Mouse (Mus musculus) myocyte (in vitro differentiated cells): ENCODE measurements around the gene Lxn. TPM values are rescaled to one million over a fixed set of nuclear protein-coding genes. Genes with fewer than 3 reads are reported as not detected.

Experiments
- H3K27me3 ChIP-seq: one replicate; pipeline ENCODE4 v1.6.1; 2011; ENCODE audit not compliant: control insufficient read depth, insufficient read depth, insufficient read length
- H3K36me3 ChIP-seq: one replicate; pipeline ENCODE4 v1.6.1; 2011; ENCODE audit not compliant: control insufficient read depth, insufficient read depth
- H3K4me2 ChIP-seq: one replicate; pipeline ENCODE4 v1.6.1; 2011; ENCODE audit warnings: low read depth, control low read depth
- H3K4me3 ChIP-seq: one replicate; pipeline ENCODE4 v1.5.1; 2011; ENCODE audit warnings: mild to moderate bottlenecking, control low read depth, moderate library complexity
- H3K79me2 ChIP-seq: one replicate; pipeline ENCODE4 v1.6.1; 2011; ENCODE audit not compliant: control insufficient read depth, insufficient read depth
- H3ac ChIP-seq: one replicate; pipeline ENCODE4 v1.6.1; 2011; ENCODE audit not compliant: control insufficient read depth, insufficient read length
- CEBPB ChIP-seq: IDR thresholded peaks from 2 replicates; pipeline ENCODE4 v1.6.1; 2011; ENCODE audit warnings: mild to moderate bottlenecking, moderate library complexity; ENCODE audit not compliant: poor library complexity, insufficient read depth, severe bottlenecking
- E2F4 ChIP-seq: IDR thresholded peaks from one replicate; pipeline ENCODE4 v1.6.1; 2011; ENCODE audit warnings: mild to moderate bottlenecking, control low read depth, moderate library complexity; ENCODE audit not compliant: insufficient read depth
- MAX ChIP-seq: IDR thresholded peaks from one replicate; pipeline ENCODE4 v1.6.1; 2011; ENCODE audit warnings: low read depth, mild to moderate bottlenecking, control low read depth
- MYOD1 ChIP-seq, 3 experiments: IDR thresholded peaks; one replicate each; pipeline ENCODE4 v1.6.1; 2011; ENCODE audit warnings: control low read depth in 2 of 3, low read depth in 2 of 3, mild to moderate bottlenecking in 2 of 3, moderate library complexity in 1 of 3; ENCODE audit not compliant: insufficient read length in 2 of 3, control insufficient read depth in 1 of 3
- MYOG ChIP-seq, 3 experiments: IDR thresholded peaks; one replicate each; pipeline ENCODE4 v1.6.1; 2011; ENCODE audit warnings: control low read depth in 2 of 3, low read depth in 2 of 3, mild to moderate bottlenecking in 2 of 3; ENCODE audit not compliant: insufficient read length in 2 of 3, control insufficient read depth in 1 of 3, insufficient read depth in 1 of 3
- POLR2A ChIP-seq: IDR thresholded peaks from one replicate; pipeline ENCODE4 v1.6.1; 2011; ENCODE audit warnings: low read depth, mild to moderate bottlenecking, control low read depth, moderate library complexity; ENCODE audit not compliant: insufficient read length
- POLR2AphosphoS2 ChIP-seq: IDR thresholded peaks from one replicate; pipeline ENCODE4 v1.6.1; 2011; ENCODE audit warnings: low read depth, control low read depth; ENCODE audit not compliant: insufficient read length
- REST ChIP-seq: IDR thresholded peaks from one replicate; pipeline ENCODE4 v1.6.1; 2011; ENCODE audit warnings: mild to moderate bottlenecking, control low read depth, moderate library complexity; ENCODE audit not compliant: insufficient read depth, insufficient read length
- SRF ChIP-seq: IDR thresholded peaks from one replicate; pipeline ENCODE4 v1.6.1; 2011; ENCODE audit warnings: low read depth; ENCODE audit not compliant: control insufficient read depth, insufficient read length
- TCF12 ChIP-seq: IDR thresholded peaks from one replicate; pipeline ENCODE4 v1.6.1; 2011; ENCODE audit warnings: mild to moderate bottlenecking, control low read depth; ENCODE audit not compliant: poor library complexity, insufficient read depth, severe bottlenecking
- TCF3 ChIP-seq: IDR thresholded peaks from one replicate; pipeline ENCODE4 v1.6.1; 2011; ENCODE audit warnings: low read depth, control low read depth; ENCODE audit not compliant: insufficient read length
- USF1 ChIP-seq: IDR thresholded peaks from one replicate; pipeline ENCODE4 v1.6.1; 2011; ENCODE audit warnings: low read depth, mild to moderate bottlenecking, control low read depth, moderate library complexity
- polyA plus RNA-seq: library from polyadenylated mRNA; unstranded; fragments of >200 nt; fragmentation: generic; extraction: Trizol; gene quantifications from one replicate; pipeline ENCODE4 v1.2.1, GENCODE M21; 2012; ENCODE audit warnings: missing spikeins

Gene Lxn
- polyA plus RNA-seq: 14.5 TPM

GRCm38 (mm10) chr3:67463450-67464372, at the start of gene Lxn:
Gene Lxn, minus strand, starts transcription at chr3:67463926.
- Histone ChIP-seq H3K4me3 (peak within 1 kb of the TSS; percentile 32), H3K79me2 (no peaks in the 10 kb centered on the region), H3K27me3 (no peaks in the 10 kb centered on the region), H3K4me2 (peak within 1 kb of the TSS; percentile 80), H3K36me3 (peaks cover 17% of the 10 kb centered on the region), H3ac (peak within 1 kb of the TSS; percentile 27)
- TF ChIP-seq TCF3 (no peak), POLR2AphosphoS2 (peak; percentile 77), POLR2A (peak; percentile 83), TCF12 (no peak)

- H3K27me3 ChIP-seq: peaks cover 20% of the 10 kb centered on the region
- no peak overlapping the region for H3K4me2 ChIP-seq
- no peak overlapping the region for H3K4me3 ChIP-seq
- no peak overlapping the region for H3ac ChIP-seq
- TF ChIP-seq MYOG (IDR thresholded peaks at IDR 0.05; ENCODE audit: control insufficient read depth in 1 of 3, insufficient read depth in 1 of 3, insufficient read length in 2 of 3, low read depth in 2 of 3) (no peak), SRF (no peak), POLR2AphosphoS2 (no peak), TCF3 (no peak), CEBPB (no peak), MYOD1 (IDR thresholded peaks at IDR 0.05; ENCODE audit: control insufficient read depth in 1 of 3, insufficient read length in 2 of 3, low read depth in 2 of 3) (no peak), REST (no peak), TCF12 (no peak), E2F4 (no peak)
- H3K79me2 ChIP-seq: no peaks in the 10 kb centered on the region
- H3K36me3 ChIP-seq: no peaks in the 10 kb centered on the region
These were observed 49.1 kb upstream of the Lxn start for GRCm38 (mm10) chr3:67512807-67513206.

GRCm38 (mm10) chr3:67508216-67508892, 44.6 kb upstream of the Lxn start:
- Histone ChIP-seq H3ac (no peak overlapping the region), H3K4me2 (no peak overlapping the region), H3K36me3 (no peaks in the 10 kb centered on the region), H3K79me2 (no peaks in the 10 kb centered on the region), H3K4me3 (no peak overlapping the region), H3K27me3 (no peaks in the 10 kb centered on the region)
- no peak for TF ChIP-seq POLR2A
- no peak for TF ChIP-seq MYOD1 (IDR thresholded peaks at IDR 0.05; ENCODE audit: control insufficient read depth in 1 of 3, insufficient read length in 2 of 3, low read depth in 2 of 3)
- TF ChIP-seq POLR2AphosphoS2: no peak
- no peak for TF ChIP-seq MAX
- no peak for TF ChIP-seq SRF
- no peak for TF ChIP-seq REST

GRCm38 (mm10) chr3:67505286-67505685, 41.6 kb upstream of the Lxn start:
- H3K27me3 ChIP-seq: no peaks in the 10 kb centered on the region
- no peaks in the 10 kb centered on the region for H3K79me2 ChIP-seq
- no peak overlapping the region for H3K4me3 ChIP-seq
- H3K36me3 ChIP-seq: no peaks in the 10 kb centered on the region
- TF ChIP-seq POLR2A (no peak), POLR2AphosphoS2 (no peak), REST (no peak), MYOD1 (IDR thresholded peaks at IDR 0.05; ENCODE audit: control insufficient read depth in 1 of 3, insufficient read length in 2 of 3, low read depth in 2 of 3) (no peak), SRF (no peak), TCF3 (no peak), TCF12 (no peak)
- H3K4me2 ChIP-seq: no peak overlapping the region
- no peak overlapping the region for H3ac ChIP-seq

DNA sequence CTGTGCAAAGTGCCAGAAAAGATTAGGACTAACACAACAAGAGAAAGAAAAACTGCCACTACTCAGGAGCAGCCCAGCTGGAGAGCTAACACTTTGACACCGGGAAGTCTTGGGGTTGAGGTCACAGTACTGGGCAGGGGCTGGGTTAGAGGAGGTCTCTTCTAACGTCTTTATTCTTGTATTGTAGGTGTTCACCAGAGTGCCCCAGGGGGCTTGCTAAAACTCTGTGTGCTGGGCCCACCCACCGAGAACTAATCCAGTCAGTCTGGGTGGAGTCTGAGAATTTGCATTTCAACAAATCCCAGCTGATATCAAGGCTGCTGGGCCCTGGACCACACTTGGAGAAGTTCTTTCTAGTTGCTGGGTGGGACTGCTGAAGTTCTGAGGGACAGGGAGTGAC, 40.2 kb upstream of the Lxn start:
- H3K4me3 ChIP-seq: no peak overlapping the region
- H3K79me2 ChIP-seq: no peaks in the 10 kb centered on the region
- TF ChIP-seq POLR2AphosphoS2 (no peak), TCF3 (no peak), TCF12 (no peak), CEBPB (no peak), POLR2A (no peak), REST (no peak), MYOD1 (IDR thresholded peaks at IDR 0.05; ENCODE audit: control insufficient read depth in 1 of 3, insufficient read length in 2 of 3, low read depth in 2 of 3) (no peak), E2F4 (no peak), MAX (no peak), USF1 (no peak), MYOG (IDR thresholded peaks at IDR 0.05; ENCODE audit: control insufficient read depth in 1 of 3, insufficient read depth in 1 of 3, insufficient read length in 2 of 3, low read depth in 2 of 3) (no peak), SRF (no peak)
- H3K27me3 ChIP-seq: no peaks in the 10 kb centered on the region
- no peak overlapping the region for H3K4me2 ChIP-seq
- no peak overlapping the region for H3ac ChIP-seq
- H3K36me3 ChIP-seq: no peaks in the 10 kb centered on the region
